Comparison of ENCODE assay signal across 8 mouse cellular contexts in genomic region chr2:165886482-165886856, GRCm38 (mm10). TPM values are rescaled to one million over a fixed set of nuclear protein-coding genes. Genes with fewer than 3 reads are reported as not detected.
DNase-seq lines count a peak whose midpoint lies in the region; ATAC-seq and TF ChIP-seq lines count a peak whose summit lies in the region.

No protein-coding gene starts in this region.

- peak overlapping the region; percentile 34 for H3K27ac ChIP-seq in spleen, adult 2 months (ENCODE audit: insufficient read depth, low read length)
- peak overlapping the region; percentile 100 for H3K27ac ChIP-seq in heart, embryonic 15.5 days
- H3K27ac ChIP-seq in neural tube, embryonic 11.5 days (ENCODE audit: low read depth, low read length) = peak overlapping the region; percentile 98

- H3K27me3 ChIP-seq in spleen, adult 2 months (ENCODE audit: control insufficient read depth, insufficient read depth, low read length) = no peaks in the 10 kb centered on the region
- H3K27me3 ChIP-seq in heart, embryonic 15.5 days = no peaks in the 10 kb centered on the region
- no peaks in the 10 kb centered on the region for H3K27me3 ChIP-seq in neural tube, embryonic 11.5 days (ENCODE audit: control insufficient read depth, insufficient read depth, low read length)

- no peak overlapping the region for H3K4me3 ChIP-seq in spleen, adult 2 months (ENCODE audit: extremely low read depth, insufficient read depth, insufficient read length)
- H3K4me3 ChIP-seq in heart, embryonic 15.5 days = no peak overlapping the region
- no peak overlapping the region for H3K4me3 ChIP-seq in neural tube, embryonic 11.5 days (ENCODE audit: low read depth, low read length)

- TF ChIP-seq POLR2A in spleen, adult 2 months (IDR thresholded peaks at IDR 0.05; ENCODE audit: low read depth, low read length) = no peak

- H3K9ac ChIP-seq in heart, embryonic 15.5 days = peak overlapping the region; percentile 62
- H3K9ac ChIP-seq in neural tube, embryonic 11.5 days (ENCODE audit: low read length) = peak overlapping the region; percentile 62

- TF ChIP-seq CTCF in spleen, adult 2 months (IDR thresholded peaks at IDR 0.05; ENCODE audit: extremely low read depth, insufficient read depth, insufficient read length, insufficient replicate concordance) = no peak

- no peak for ATAC-seq in heart, embryonic 15.5 days (replicated peaks; ENCODE audit: insufficient number of reproducible peaks, insufficient read depth, low FRiP score, low read depth)
- no peak for ATAC-seq in neural tube, embryonic 11.5 days (ENCODE audit: insufficient read depth, low FRiP score, low TSS enrichment)

- no peak overlapping the region; the same call in 1 of the 2 replicates for H3K4me2 ChIP-seq in heart, embryonic 15.5 days
- peak overlapping the region; percentile 21; the same call in 1 of the 2 replicates for H3K4me2 ChIP-seq in neural tube, embryonic 11.5 days (ENCODE audit: low read depth)

- peaks cover 53% of the 10 kb centered on the region for H3K4me1 ChIP-seq in spleen, adult 2 months (ENCODE audit: control insufficient read depth, insufficient read depth, insufficient read length)
- peaks cover 75% of the 10 kb centered on the region for H3K4me1 ChIP-seq in heart, embryonic 15.5 days (replicated peaks)
- H3K4me1 ChIP-seq in neural tube, embryonic 11.5 days (ENCODE audit: control insufficient read depth, insufficient read depth, low read length) = peaks cover 76% of the 10 kb centered on the region

- no peaks in the 10 kb centered on the region for H3K9me3 ChIP-seq in heart, embryonic 15.5 days (replicated peaks)
- H3K9me3 ChIP-seq in neural tube, embryonic 11.5 days (ENCODE audit: control insufficient read depth, low read length) = no peaks in the 10 kb centered on the region

- 73% methylated on average over 3 of the region's 3 CpGs for WGBS in spleen, adult 2 months
- 10% methylated on average over 3 of the region's 3 CpGs for WGBS in heart, embryonic 15.5 days
- WGBS in neural tube, embryonic 11.5 days = 3% methylated on average over 3 of the region's 3 CpGs

- DNase-seq in spleen, adult 2 months (ENCODE audit: low read depth in 1 of 2, low spot score in 2 of 2) = no peak
- DNase-seq in spleen, postnatal 14 days (ENCODE audit: low spot score in 2 of 2) = no peak
- DNase-seq in cerebellum, postnatal 10 days = peak; percentile 70 to 75
- DNase-seq in kidney, postnatal 25 days = peak; percentile 62 to 84
- DNase-seq in neural tube, embryonic 11.5 days (ENCODE audit: low spot score) = peak; percentile 48
- DNase-seq in urinary bladder, postnatal 4 days (ENCODE audit: low spot score in 2 of 2) = no peak
- DNase-seq in gastrocnemius, adult 18-20 months (ENCODE audit: low spot score) = no peak

- peaks cover 1% of the 10 kb centered on the region; the same call in 1 of the 2 replicates for H3K36me3 ChIP-seq in spleen, adult 2 months (ENCODE audit: control insufficient read depth, insufficient read depth, low read length)
- H3K36me3 ChIP-seq in heart, embryonic 15.5 days = no peaks in the 10 kb centered on the region
- H3K36me3 ChIP-seq in neural tube, embryonic 11.5 days (ENCODE audit: control insufficient read depth, insufficient read depth, low read length) = no peaks in the 10 kb centered on the region

RNA-seq across cellular contexts. Expression of gene Zmynd8, which starts 12.3 kb away (rescaled TPM):
- polyA plus RNA-seq in spleen, adult 2 months (2012; rRNA removed) = 25.0 and 25.4 TPM in 2 replicates
- 39.1 and 40.7 TPM in 2 replicates for polyA plus RNA-seq in heart, embryonic 15.5 days (2015; fragmentation: Nextera tagmentation; extraction: Ambion mirVana)
- 52.9 and 54.5 TPM in 2 replicates for polyA plus RNA-seq in neural tube, embryonic 11.5 days (2014; fragmentation: Nextera tagmentation; extraction: Ambion mirVana)
- total RNA-seq in gastrocnemius, adult 18-20 months (2021) = 10 to 100 TPM; 16.4 to 17.2 TPM

Comparison
In these comparisons a context has a peak if more than half of its experiments do, and no peak if none do; other contexts are left out.
1. DNase-seq: peak in cerebellum, postnatal 10 days (2 of 2), kidney, postnatal 25 days (2 of 2) and neural tube, embryonic 11.5 days (single experiment); none in spleen, adult 2 months (0 of 2), spleen, postnatal 14 days (0 of 2), urinary bladder, postnatal 4 days (0 of 2) and gastrocnemius, adult 18-20 months (single experiment).
2. H3K27ac ChIP-seq: peak in every context shown above with its lines; median percentile 100 in heart, embryonic 15.5 days; 98 in neural tube, embryonic 11.5 days; 34 in spleen, adult 2 months.